Mouse (Mus musculus) left cerebral cortex, adult 8-10 months (tissue): ENCODE results near the gene Lhfp. TPM values are rescaled to one million over a fixed set of nuclear protein-coding genes. Genes with fewer than 3 reads are reported as not detected.

ENCODE experiments used
- DNase-seq, 2 experiments: peaks; one replicate each; pipeline ENCODE4 v3.0.0; 2022; ENCODE audit warnings: low spot score in 2 of 2
- total RNA-seq, 4 experiments: library from RNA; stranded (reverse); gene quantifications; 2 replicates each; pipeline ENCODE4 v1.2.4; 2022

Gene Lhfp
- total RNA-seq, 4 experiments from 2014 or later, result 22.4 to 26.7 (median 24.0) TPM

DNA sequence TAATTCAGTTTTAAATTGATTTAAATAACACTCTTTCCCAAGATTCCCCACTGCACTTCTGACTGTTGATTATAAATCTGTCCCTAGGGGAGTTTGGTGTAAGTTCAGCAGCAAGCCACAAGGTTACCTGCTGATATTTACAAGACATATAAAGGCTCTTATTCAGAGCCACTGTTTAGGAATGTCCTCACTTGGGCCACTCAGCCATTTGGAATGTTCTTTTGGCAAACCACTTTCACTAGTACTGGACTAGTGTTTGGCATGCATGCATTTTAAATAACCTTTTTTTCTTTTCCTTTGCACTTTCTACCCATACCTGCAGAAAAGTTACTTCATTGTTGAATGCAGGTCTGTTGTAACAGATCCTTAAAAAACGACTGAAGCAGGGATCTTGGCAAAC is 109.8 kb downstream of the Lhfp start:
- no peak for DNase-seq

DNA sequence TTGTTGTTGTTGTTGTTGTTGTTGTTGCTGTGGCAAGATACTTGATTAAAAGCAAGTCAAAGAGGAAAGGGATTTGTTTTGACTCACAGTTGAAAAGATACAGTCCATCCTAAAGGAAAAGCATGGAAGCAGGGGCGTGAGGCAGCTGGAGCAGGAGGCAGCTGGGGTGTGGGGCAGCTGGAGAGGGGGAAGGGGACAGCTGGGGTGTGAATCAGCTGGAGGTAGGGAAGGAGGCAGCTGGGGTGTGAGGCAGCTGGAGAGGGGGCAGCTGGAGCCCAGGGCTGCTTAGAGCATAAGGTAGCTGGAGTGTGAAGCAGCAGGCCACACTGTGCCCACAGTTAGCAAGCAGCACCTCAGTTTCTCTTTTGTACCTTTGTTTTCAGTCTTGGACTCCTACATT is 110.3 kb downstream of the Lhfp start:
- DNase-seq, result no peak

DNA sequence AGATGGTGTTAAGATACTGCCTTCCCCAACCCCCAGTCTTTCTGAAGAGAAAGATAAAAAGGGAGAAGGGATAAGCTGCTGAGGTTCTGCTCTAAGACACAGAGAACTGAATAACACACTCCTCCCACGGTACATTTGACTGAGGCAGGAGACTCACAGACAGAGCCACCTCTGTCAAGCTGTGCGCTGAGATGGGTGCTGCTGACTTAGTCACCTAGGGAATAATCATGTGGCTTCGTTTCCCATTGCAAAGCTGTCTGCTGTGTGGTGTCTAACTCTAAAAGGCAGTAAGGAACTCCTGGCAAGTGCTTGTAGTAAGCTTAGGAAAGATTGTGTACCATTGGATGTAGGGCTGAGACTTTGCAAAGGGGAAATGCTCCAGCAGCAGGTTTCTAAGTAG is 120.6 kb downstream of the Lhfp start:
- DNase-seq, result peak in 1 of 2 experiments; percentile 73

DNA sequence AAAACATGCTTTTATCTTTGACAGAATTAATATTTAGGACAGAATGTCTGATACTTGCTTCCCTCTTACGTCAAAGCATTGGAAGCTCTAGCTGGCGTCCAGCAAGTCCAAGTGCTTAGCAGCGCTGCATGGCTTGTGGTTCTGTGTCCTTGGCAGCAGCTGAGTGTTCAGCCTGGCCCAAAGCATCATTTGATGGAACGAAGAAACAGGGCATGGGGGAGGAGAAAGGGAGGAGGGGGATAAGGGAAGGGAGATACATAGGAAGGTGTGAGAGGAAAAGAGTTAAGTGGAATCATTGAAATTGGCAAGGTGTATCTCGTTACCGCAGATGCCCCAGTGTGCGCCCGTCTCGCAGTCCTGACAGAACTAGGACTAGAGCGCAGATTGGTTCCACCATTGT is 124.0 kb downstream of the Lhfp start:
- no peak for DNase-seq

DNA sequence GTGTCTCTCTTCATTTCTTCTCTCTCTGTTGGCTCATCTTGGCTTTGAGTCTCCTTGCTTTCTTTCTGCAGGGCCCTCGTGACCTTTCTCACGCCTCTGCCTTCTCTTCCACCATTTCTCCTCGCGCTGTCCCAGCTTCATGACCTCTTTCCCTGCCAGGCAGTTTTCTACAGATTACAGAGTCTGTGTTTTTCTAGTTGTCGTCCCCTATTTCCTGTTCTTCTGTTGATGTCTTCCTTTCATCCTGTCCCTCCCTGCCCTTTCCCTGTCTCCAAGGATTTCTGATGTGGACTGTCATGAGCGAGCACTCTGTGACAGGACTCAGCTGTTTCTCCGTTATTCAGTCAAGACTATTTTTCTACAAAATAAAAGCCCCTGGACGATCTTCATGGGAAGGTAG is 124.7 kb downstream of the Lhfp start:
- DNase-seq, result no peak

DNA sequence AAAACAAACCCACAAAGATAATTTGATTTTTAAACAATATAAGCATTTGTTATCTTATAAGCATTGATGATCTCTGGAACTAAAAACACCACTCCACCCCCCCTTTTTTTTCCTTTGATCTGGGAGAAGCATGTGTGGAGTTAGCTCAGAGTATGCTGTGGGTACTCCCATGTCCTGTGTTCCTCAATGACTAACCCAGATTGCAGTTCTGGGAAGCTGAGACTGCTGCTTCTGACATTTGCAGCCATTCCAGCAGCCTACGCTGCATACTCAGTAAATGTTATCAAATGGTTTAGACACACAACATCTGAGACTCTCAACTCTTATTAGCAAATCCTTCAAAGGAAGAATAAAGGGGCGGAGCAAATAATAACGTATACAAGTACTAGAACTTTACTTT is 128.2 kb downstream of the Lhfp start:
- no peak for DNase-seq

DNA sequence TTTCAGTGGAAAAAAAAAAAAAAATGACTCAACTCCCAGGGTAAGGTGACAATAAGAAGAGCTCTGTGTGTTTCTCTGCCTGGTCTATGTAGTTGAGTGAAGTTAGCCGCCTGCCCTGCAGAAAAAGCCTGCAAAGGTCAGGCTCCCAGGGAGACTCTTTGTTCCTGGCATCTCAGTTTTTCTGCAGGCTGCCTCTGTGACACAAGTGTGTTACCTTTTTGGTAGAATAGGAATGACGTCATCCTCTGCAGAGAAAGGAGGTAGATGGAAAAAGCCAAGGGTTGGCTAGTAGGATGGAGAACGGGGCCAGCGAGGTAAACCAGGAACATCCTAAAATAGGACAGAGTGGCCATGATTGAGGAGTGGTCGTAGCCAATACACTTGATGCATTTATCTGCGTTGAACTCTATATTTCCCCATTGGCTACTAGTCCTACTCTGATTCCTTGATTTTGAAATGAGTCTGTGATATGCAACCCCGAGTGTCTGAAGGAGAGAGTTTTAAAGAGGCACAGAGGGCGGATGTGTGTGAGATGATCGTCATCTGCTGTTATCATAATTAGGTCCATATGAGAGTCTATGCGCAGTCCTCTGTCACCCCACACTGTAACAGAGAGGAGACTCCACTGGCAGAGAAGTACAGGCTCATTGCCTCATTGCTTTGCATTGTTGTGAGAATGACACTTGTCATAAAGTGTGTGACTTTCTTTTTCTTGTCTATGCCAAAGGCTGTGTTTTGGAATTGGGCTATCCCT is 132.2 kb downstream of the Lhfp start:
- DNase-seq, result no peak

DNA sequence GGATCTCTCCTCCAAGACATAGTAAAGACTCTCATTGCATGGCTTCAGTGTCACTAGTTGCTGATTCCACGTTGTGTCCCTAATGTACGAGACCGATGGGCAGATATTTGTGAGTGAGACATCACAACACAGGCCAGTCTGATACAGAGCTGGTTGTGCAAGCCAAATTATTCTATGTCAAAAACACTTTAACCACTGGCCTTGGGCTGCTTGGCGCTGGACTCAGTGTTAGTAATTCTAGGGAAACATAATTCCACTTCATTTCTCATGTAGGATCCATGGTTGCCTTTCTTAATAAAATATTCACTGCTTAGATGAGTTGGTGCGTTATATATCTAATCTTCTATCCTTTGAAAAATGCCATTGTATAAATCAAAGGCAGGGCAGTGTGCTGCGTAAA is 138.6 kb downstream of the Lhfp start:
- no peak for DNase-seq

DNA sequence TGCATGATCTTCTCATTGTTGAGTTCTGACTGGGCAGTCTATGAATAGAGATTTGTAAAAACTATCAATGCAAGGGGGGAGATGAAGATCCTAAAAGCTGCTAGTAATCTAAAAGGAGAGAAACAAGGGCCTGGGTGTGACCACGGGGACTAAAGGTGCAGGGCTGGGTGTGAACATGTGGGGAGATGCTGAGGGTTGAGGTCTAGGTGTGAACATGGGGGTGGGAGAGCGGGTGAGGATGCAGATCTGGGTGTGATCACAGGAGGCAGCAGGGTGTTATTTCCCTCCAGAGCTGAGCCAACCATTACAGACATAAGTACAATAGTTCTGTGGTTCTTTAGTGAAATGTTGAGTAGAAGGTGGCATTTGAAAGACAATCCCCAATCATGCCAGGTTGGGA is 144.1 kb downstream of the Lhfp start:
- DNase-seq, result no peak

DNA sequence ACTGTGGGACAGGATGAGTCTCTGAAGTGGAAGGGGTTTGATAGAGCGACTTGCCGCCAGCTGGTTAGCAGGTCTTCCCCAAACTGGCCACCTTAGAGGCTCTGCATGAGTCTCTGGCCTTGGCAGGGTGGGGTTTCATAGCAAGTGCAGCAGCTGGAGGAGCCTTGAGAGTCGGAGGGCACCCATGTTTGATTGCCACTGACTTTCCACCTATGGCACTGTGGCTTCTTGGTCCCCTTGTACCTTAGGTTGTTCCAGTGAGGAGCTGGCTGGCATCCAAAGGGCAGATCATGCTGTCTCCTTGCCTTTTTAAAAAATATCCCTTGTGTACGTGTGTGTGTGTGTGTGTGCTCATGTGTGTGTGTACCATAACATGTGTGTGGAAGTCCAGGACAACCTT is 152.1 kb downstream of the Lhfp start:
- DNase-seq, result no peak

DNA sequence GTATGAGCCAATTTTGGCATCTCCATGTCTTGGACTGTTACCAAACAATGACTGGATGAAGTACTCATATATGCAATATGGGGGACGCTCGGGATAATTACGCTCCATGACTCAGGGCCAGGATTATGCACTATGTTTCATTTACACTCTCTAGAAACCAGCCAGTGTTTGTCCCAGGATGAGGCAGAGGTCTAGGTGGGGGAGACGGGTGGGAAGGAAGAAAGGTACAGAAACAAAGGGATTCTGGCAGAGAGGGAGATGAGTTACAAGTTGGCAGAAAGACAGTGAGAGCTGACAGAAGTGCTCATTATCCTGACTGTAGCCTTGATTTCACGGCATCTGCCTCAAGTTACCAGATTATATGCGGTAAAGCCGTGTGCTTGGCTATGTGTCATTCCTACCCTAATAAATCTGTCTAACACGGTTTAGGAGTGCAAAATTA is 154.4 kb downstream of the Lhfp start:
- no peak for DNase-seq

DNA sequence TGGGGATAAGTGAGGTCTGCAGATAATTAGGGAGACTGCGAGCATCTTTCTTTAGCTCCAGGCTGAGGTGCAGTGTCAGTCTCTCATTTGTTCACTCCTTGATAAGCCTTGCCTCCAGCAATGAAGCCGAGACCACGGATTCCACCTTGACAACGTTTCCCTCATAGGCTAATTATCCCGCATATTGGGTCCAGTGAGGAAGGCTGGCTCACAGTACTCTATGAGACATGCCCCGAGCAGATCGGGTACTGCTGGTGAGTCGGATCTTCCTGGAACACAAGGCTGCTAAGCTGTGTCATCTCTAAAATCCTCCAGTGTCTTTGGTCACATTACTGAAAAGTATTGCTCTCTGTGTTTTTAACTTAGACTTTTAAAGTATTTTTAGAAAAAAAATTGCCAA is 158.8 kb downstream of the Lhfp start:
- no peak for DNase-seq

DNA sequence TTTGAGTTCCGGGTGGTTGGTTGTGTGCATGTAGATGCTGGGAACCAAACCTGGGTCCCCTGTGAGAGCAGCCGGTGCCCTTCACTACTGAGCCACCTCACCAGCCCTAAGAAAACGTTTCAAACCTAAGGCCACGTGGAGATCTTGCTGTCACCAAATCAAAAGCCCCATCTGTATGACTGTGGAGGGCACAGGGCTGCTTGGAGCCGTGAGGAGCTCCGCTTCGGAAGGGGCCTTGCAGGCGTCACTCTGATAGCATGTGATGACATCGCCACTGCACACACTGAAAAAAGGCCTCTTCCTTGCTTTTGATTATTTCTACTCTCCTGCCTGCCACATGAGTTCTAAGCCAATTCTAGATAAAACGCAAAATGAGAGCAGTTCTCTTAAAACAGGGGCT is 159.5 kb downstream of the Lhfp start:
- no peak for DNase-seq

DNA sequence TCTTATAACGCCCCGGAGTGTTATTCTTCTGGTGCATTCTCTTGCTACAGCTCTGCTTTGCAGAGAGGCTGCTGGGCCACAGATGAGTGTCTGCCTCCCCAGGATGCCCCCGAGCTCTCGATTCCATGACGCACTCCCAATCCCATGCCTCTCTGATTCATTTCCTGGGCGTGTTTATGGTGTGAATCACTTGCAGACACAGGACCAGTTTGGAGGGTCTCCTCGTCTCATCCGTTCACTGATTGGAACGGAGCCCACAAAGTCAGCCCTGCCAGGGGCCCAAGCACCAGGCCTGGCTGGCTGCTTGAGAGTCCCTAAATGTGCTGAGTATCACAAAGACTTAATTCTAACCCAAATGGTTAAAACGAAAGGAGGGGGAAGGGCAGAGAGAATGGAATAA is 160.3 kb downstream of the Lhfp start:
- DNase-seq, result no peak

DNA sequence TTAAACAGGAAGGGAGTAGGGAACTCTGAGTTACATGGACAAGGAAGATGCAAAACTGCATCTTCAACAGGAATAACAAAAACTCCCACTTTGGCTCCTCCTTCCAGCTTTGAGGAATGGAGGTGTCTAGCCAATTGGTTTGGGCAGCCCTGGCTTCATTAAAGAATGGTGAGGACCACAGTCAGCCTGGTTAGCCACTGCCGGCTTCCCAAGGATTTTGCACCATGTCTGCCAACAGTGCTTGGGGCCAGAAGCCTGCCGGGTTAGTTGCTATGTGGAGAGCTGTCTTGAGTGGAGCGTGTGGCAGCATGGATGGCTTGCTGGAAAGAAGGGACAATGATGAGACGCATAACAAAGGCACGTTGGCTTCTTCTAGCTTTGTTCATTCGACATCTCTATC is 160.9 kb downstream of the Lhfp start:
- DNase-seq, result no peak

DNA sequence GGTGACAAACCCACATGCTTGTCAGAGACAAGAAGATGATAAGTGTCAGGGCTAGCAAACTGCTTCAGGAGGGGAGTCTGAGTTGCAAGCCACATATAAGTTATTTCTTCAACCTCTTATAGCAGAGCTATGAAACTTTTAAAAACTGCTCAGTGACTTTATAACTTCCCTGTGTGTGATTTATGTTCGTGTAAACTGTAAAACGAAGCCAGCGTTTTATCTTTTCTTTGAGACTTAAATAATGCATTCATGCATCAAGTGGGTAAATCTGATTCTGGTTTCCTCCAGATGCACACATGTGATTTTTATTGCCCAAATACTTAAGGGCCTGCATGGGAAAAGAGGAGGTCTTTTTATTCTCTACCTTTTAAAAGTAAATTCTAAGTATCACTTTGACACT is 161.4 kb downstream of the Lhfp start:
- DNase-seq, result no peak

DNA sequence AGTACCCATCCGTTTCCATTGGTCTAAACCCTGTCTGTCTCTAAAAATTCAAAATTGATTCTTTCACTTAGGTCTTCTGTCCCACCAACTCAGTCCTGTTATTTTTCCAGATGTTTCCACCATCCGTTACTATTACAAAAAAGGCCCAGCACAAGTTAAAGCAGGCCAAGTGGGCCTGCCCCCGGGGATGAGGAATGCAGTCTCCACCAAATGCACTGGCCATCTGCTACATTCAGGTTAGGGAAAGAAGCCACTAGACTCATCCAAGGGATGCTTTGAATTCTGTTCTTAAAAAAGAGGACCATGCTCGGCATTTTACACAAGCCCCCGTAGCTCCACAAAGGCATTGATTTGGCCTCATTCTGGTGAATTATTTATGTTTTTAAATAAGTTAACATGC is 162.3 kb downstream of the Lhfp start:
- DNase-seq, result no peak

DNA sequence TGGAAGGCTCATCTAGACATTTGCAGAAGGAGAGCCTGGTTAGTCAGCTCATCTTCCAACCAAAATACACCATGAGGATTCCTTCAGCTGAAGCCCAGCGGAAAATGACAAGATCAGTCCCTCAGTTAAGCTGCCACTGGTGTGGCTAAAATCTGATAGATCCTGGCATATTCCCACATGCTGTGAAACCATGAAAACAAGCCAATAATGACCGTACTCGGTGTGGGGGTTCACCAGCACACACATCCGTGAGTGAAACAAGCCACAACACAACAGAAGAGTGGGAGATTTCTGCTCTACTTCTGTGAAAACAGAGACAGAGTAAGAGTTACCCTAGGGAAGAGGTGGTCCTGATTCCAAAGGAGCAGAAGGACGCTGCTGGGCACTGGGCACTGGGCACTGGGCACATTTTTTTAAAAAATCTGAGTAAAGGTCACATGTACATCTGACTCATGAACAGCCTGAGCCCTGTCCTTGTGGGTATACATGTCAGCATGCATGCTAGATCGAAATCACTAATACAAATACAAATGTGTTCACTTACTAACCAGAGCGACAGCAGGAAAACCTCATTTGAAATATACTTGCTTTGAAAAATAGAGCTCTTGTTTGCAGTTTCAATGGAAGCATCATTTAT is 163.1 kb downstream of the Lhfp start:
- no peak for DNase-seq

DNA sequence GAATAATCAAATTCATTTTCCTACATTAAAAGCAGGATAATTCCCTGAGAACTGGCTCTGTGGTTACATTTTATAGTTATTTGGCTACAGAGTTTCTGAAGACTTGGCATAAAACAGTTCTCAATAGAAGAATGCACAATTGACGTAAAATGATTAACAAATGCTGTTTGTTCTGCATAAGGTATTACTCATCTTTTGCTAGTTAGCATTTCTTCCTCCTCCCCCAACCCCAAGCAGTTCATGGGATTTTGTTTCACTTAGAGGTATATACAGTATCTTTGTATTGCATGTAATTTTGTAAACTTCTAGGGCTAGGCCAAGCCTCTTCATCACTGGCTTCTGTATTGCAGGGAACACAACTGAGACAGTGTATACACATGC is 163.6 kb downstream of the Lhfp start:
- no peak for DNase-seq

DNA sequence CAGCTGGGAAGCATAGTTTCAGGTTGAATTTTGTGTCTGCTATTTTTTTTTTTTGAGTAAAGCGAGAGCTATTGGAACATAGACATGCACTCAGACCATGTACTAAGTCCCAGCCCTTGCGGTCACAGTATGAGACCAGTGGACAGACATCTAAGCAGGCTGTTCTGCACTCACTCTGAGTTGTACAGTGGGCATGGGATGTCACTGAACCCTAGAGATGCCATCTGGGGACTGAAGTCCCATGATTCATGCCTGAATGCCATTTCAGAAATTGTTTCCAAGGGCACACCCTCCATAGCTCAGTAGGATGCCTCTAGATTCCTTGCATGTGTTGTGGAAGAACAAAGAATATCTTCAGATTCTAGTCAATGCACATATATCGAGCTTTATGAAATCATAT is 164.4 kb downstream of the Lhfp start:
- DNase-seq, result no peak

DNA sequence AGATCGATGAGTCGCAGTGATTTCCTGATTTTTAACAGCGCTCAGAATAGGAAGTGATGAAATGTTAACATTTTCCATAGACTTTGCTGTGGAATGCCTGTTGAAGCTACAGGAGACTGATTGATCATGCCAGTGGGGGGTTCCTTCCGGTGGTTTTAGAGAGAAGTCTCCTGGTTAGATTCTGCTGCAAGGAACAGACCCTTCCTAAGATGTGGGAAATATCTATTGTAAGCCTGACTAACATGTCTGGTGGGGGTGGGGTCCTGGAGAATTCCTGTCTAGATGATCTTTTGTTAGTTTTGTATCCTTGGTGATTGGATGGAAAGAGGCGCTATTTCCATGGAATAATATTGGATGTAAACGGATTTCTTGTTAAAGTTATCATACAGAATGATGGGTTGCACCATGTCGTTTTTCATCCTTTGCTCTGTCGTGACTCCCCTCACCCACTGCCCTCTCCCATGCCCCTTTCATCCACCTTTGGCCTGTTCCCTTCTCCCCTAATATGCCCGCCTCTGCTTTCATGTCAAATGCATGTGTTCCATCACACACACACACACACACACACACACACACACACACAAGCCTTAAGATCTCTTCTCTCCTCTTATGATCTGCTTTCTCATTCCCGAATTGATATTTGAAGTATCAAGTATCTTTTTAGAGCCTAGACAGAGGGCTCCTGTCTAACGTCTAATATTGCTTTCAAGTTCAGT is 165.3 kb downstream of the Lhfp start:
- DNase-seq, result no peak

DNA sequence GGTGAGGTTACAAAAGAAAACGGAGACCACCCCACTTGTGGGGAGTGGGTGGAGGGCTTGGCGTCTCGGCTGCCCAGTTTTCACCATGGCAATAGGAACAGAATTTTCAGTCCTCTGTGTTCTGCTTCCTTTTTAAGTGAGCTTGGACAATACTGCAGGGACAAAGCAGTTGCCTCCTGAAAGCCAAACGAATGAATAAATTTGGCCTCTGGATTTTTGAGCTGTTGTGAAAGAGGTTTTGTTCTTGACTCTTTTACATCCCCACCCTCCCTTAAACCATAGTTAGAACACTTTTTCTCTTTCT is 165.8 kb downstream of the Lhfp start:
- no peak for DNase-seq
